Mouse (Mus musculus) small intestine, adult 2 months (tissue): ENCODE measurements around the gene Stra6.

Source experiments
- CTCF ChIP-seq: fragments of 200-500 bp; IDR thresholded peaks from 2 replicates; pipeline ENCODE4 v1.5.1; 2012; ENCODE audit warnings: low read depth, mild to moderate bottlenecking, control low read depth, inconsistent platforms, low read length, moderate library complexity, mixed read lengths; ENCODE audit not compliant: insufficient replicate concordance, insufficient read length; ENCODE audit errors: extremely low read depth
- POLR2A ChIP-seq: fragments of 200-500 bp; IDR thresholded peaks from 2 replicates; pipeline ENCODE4 v1.6.1; 2012; ENCODE audit warnings: low read depth, mild to moderate bottlenecking, control low read depth, inconsistent platforms, low read length, moderate library complexity

GRCm38 (mm10) chr9:58148806-58149205, 85.2 kb downstream of the Stra6 start:
- TF ChIP-seq POLR2A (no peak), CTCF (no peak)
